Mouse (Mus musculus): ENCODE results near the gene Cend1. TPM values are rescaled to one million over a fixed set of nuclear protein-coding genes. Genes with fewer than 3 reads are reported as not detected.
"Not testable (repeated sequence)": the region's sequence is repeated elsewhere in the genome, so short reads cannot be mapped to it uniquely, and the experiment has no call there.

Gene Cend1
- polyA plus RNA-seq, 1 experiment from 2014 or later, result 22.7 TPM

DNA sequence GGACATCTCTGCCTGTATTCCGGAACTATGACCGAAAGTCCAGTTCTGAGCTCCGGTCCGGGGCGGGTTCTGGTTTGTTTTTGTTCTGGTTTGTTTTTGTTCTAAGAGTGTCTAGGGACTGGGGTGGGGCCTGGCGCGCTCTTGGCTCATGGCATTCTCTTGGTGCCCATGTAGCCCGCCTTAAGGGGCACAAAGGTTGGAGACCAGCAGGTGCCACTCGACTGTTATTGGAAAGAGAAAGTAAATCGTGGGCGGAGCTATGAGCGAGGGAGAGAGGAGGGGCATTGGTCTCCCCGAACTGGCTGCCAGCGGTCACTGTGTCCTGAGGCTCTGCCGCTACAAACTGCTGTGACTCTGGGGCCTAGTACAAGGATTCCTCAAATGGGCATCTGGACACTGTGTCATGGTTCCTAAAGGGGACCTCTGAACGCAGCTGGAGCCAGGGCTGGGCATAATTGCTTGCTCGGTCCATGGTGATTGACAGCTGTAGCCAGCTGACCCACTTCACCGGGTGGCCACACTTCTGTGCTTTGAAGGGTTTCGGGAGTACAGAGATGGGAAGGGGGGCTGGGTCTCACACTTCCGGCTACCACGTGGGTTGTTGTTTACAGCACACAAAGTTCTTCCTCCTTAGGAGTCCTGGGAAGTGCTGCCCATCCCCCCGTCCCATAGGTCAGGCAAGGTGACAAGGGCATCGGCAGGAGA lies 26.5 kb upstream of the Cend1 start:
- H3K27ac ChIP-seq (replicated peaks), result peak overlapping the region; percentile 66
- WGBS, result 1% methylated on average over 23 of the region's 23 CpGs

GRCm38 (mm10) chr7:141454967-141455551 lies 25.8 kb upstream of the Cend1 start, which contains the start of gene Pnpla2:
TSS of gene Pnpla2 (plus strand) at chr7:141455198.
- no peaks in the 10 kb centered on the region for H3K9me3 ChIP-seq
- ATAC-seq (ENCODE audit: low FRiP score, low read depth), result peak; percentile 81
- peaks cover 37% of the 10 kb centered on the region for H3K36me3 ChIP-seq
- H3K27me3 ChIP-seq, result peaks cover 31% of the 10 kb centered on the region
- H3K4me2 ChIP-seq (replicated peaks), result peak within 1 kb of the TSS; percentile 95
- under 1% methylated on average over 45 of the region's 45 CpGs for WGBS
- H3K27ac ChIP-seq (replicated peaks), result peak within 1 kb of the TSS; percentile 66
- H3K4me3 ChIP-seq, result peak within 1 kb of the TSS; percentile 63
- peak within 1 kb of the TSS; percentile 76 for H3K9ac ChIP-seq (replicated peaks)
- peaks cover 13% of the 10 kb centered on the region for H3K4me1 ChIP-seq

More for the DNA sequence above, 26.5 kb upstream of the Cend1 start:
- peak overlapping the region; percentile 76 for H3K9ac ChIP-seq (replicated peaks)
- peak; percentile 39 for ATAC-seq (ENCODE audit: low FRiP score, low read depth)
- H3K4me3 ChIP-seq, result peak overlapping the region; percentile 63
- H3K36me3 ChIP-seq, result peaks cover 31% of the 10 kb centered on the region
- peak overlapping the region; percentile 95 for H3K4me2 ChIP-seq (replicated peaks)
- peaks cover 38% of the 10 kb centered on the region for H3K27me3 ChIP-seq
- H3K4me1 ChIP-seq, result peaks cover 13% of the 10 kb centered on the region
- no peaks in the 10 kb centered on the region for H3K9me3 ChIP-seq

DNA sequence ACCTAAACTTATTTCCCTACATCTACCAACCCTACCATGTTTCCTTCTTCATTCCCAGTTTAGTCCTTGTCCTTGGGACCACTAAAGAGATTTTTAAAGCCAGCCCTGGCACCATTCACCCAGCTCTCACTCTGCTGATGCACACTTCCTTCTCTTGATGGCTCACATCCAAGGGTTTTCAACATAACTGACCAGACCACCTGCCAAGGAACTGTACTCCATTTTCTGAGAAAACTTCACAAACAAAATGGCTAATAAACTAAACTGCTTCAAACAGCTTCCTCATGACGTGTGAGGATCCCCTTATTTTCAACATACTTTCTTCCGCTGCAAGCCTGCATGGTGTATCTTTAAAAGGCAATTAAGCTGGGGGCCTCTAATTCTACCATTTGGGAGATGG lies 24.3 kb upstream of the Cend1 start:
- ATAC-seq (ENCODE audit: low FRiP score, low read depth), result no peak
- Histone ChIP-seq H3K9me3 (no peaks in the 10 kb centered on the region), H3K4me1 (peaks cover 19% of the 10 kb centered on the region), H3K4me3 (no peak overlapping the region), H3K9ac (replicated peaks) (no peak overlapping the region), H3K36me3 (peaks cover 38% of the 10 kb centered on the region), H3K27ac (replicated peaks) (no peak overlapping the region), H3K27me3 (peaks cover 17% of the 10 kb centered on the region), H3K4me2 (replicated peaks) (no peak overlapping the region)
- 83% methylated on average over 2 of the region's 2 CpGs for WGBS

DNA sequence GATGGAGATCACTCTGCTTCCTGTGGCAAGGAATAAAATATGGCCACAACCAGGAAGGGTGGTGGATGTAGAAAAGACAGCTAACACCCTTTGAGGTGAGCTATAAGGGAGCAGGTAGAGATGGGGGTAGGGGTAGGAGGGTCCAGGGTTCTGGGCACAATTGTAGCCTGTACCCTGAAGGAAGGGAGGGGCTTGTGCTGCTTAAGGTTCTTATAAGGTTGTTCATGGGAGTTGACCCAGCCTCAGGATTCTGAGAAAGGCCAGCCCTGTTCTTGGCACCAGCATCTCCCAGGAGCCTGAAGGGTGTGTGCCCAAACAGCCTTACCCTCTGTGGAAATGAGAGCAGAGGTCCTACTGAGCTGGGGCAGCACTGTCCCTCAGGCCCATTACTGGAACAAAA lies 22.6 kb upstream of the Cend1 start:
- no peak overlapping the region for H3K4me3 ChIP-seq
- H3K9ac ChIP-seq (replicated peaks), result no peak overlapping the region
- no peak overlapping the region for H3K27ac ChIP-seq (replicated peaks)
- peaks cover 40% of the 10 kb centered on the region for H3K36me3 ChIP-seq
- peaks cover 11% of the 10 kb centered on the region; the same call in 1 of the 2 replicates for H3K27me3 ChIP-seq
- no peak for ATAC-seq (ENCODE audit: low FRiP score, low read depth)
- H3K9me3 ChIP-seq, result no peaks in the 10 kb centered on the region
- H3K4me2 ChIP-seq (replicated peaks), result no peak overlapping the region
- H3K4me1 ChIP-seq, result peaks cover 26% of the 10 kb centered on the region

- Histone ChIP-seq H3K27ac (replicated peaks) (peak within 1 kb of the TSS; percentile 81), H3K27me3 (no peaks in the 10 kb centered on the region), H3K4me3 (peak within 1 kb of the TSS; percentile 90), H3K4me1 (peaks cover 33% of the 10 kb centered on the region), H3K9ac (replicated peaks) (peak within 1 kb of the TSS; percentile 91), H3K9me3 (no peaks in the 10 kb centered on the region), H3K36me3 (peaks cover 39% of the 10 kb centered on the region), H3K4me2 (replicated peaks) (peak within 1 kb of the TSS; percentile 79)
- WGBS, result under 1% methylated on average over 63 of the region's 63 CpGs
- ATAC-seq (ENCODE audit: low FRiP score, low read depth), result peak; percentile 90
Observed at GRCm38 (mm10) chr7:141447110-141447991, 18.1 kb upstream of the Cend1 start, which contains the start of gene Rplp2. TSS of gene Rplp2 (plus strand) at chr7:141447370.

DNA sequence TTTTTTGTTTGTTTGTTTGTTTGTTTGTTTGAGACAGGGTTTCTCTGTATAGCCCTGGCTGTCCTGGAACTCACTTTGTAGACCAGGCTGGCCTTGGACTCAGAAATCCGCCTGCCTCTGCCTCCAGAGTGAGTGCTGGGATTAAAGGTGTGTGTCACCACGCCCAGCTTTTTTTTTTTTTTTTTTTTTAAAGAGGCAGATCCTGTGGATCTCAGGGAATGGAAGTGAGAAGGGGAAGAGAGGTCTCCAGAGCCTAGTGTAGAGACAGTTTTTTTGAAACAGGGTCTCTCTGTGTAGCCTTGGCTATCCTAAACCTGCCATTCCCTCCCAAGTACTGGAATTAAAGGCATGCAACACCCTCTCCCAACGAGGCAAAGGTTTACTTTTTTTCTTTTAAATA lies 17.1 kb upstream of the Cend1 start:
- WGBS, result 75% methylated on average over 3 of the region's 3 CpGs
- H3K9me3 ChIP-seq; H3K9ac ChIP-seq (replicated peaks); H3K4me3 ChIP-seq; ATAC-seq (ENCODE audit: low FRiP score, low read depth); H3K27me3 ChIP-seq; H3K27ac ChIP-seq (replicated peaks): not testable (repeated sequence)
- H3K4me2 ChIP-seq (replicated peaks), result peak overlapping the region; percentile 79; the same call in 1 of the 2 replicates
- peaks cover 34% of the 10 kb centered on the region for H3K36me3 ChIP-seq
- peaks cover 42% of the 10 kb centered on the region for H3K4me1 ChIP-seq

- Histone ChIP-seq H3K9ac (replicated peaks) (peak within 1 kb of the TSS; percentile 45), H3K9me3 (no peaks in the 10 kb centered on the region), H3K4me2 (replicated peaks) (peak within 1 kb of the TSS; percentile 61), H3K4me3 (peak within 1 kb of the TSS; percentile 41), H3K27ac (replicated peaks) (no peak within 1 kb of the TSS; the same call in 1 of the 2 replicates), H3K4me1 (peaks cover 38% of the 10 kb centered on the region), H3K27me3 (no peaks in the 10 kb centered on the region), H3K36me3 (peaks cover 25% of the 10 kb centered on the region)
- WGBS, result under 1% methylated on average over 25 of the region's 25 CpGs
- peak; percentile 44 for ATAC-seq (ENCODE audit: low FRiP score, low read depth)
Observed at GRCm38 (mm10) chr7:141443828-141444237, 14.5 kb upstream of the Cend1 start, which contains the start of gene Pidd1. TSS of gene Pidd1 (minus strand) at chr7:141444025.

DNA sequence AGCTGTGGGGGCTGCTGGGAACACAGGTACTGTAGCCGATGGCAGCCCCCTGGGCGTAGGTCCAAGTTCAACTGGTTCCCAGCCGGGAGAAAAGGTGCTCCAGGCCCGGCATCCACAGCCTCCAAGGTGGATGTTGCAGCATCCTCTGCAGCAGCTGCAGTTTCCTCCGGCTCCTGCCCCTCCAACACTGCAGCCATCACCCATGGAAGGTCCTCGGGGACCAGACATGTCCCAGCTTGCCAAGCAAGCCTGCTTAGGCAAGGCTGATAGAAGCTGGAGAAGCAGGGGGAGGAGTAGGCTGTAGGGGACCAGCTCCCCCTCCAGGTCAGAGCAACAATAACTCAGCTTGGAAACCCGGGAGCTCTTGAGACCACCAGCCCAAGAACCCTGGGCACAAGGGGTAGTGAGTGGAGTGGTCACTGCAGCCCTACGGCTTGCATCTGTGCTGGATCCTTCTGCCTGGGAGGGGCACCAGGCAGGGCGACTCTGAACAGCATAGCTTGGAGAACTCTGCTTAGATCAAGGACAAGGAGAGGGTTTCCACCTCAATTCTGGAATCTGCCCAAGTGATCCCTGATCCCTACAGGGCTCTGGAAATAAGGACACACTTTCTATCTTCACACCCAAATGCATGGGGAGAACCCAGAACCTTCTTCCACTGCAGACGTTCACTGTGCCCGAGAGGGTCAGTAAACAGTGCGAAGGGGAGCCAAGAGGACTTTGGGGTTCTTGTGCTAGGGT lies 14.0 kb upstream of the Cend1 start:
- Histone ChIP-seq H3K9ac (replicated peaks) (peak overlapping the region; percentile 45), H3K4me3 (peak overlapping the region; percentile 41), H3K27ac (replicated peaks) (no peak overlapping the region; the same call in 1 of the 2 replicates), H3K4me1 (peaks cover 32% of the 10 kb centered on the region), H3K27me3 (no peaks in the 10 kb centered on the region), H3K36me3 (peaks cover 24% of the 10 kb centered on the region), H3K9me3 (no peaks in the 10 kb centered on the region), H3K4me2 (replicated peaks) (peak overlapping the region; percentile 61)
- WGBS, result 28% methylated on average over 12 of the region's 12 CpGs
- ATAC-seq (ENCODE audit: low FRiP score, low read depth), result no peak

DNA sequence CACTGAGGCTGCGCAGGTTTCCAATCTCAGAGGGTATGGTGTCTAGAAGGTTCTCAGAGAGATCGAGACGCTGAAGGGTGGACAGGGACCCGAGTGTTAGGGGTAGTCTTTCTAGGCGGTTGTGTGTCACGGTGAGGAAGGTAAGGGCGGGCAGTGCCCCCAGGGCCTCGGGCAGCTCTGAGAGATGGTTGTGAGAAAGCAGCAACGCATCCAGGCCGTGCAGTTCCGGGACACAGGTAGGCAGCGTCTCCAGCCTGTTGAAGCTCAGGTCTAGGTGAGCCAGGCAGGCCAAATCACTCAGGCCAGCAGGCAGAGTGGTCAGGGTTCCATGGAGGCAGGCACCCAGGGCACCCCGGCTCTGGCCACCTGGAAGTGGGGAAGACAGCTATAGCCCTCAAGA lies 12.9 kb upstream of the Cend1 start:
- no peak overlapping the region for H3K4me3 ChIP-seq
- H3K9ac ChIP-seq (replicated peaks), result peak overlapping the region; percentile 45; the same call in 1 of the 2 replicates
- ATAC-seq (ENCODE audit: low FRiP score, low read depth), result no peak
- 94% methylated on average over 13 of the region's 13 CpGs for WGBS
- H3K4me2 ChIP-seq (replicated peaks), result peak overlapping the region; percentile 61
- peaks cover 24% of the 10 kb centered on the region for H3K36me3 ChIP-seq
- H3K27me3 ChIP-seq, result no peaks in the 10 kb centered on the region
- H3K9me3 ChIP-seq, result no peaks in the 10 kb centered on the region
- no peak overlapping the region for H3K27ac ChIP-seq (replicated peaks)
- peaks cover 33% of the 10 kb centered on the region for H3K4me1 ChIP-seq

DNA sequence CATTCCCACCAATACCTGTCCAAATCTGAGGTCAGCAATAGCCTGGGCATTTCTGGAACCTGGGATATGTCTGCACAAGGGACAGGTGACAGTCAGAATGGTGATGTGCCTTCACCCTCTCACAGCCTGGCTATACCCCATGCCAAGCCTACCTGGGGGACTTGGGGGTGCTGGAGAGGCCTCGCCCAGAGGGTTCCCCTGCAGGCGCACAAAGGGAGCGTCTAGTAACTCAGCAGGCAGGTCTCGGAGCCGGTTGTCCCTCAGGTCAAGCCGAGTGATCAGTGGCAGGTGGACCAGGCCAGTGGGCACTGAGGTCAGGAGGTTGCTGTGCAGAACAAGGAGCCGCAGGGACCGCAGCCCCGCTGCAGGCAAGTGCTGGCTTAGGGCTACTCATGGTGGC lies 12.2 kb upstream of the Cend1 start:
- Histone ChIP-seq H3K9ac (replicated peaks) (no peak overlapping the region), H3K27ac (replicated peaks) (no peak overlapping the region), H3K4me3 (no peak overlapping the region), H3K27me3 (no peaks in the 10 kb centered on the region), H3K4me2 (replicated peaks) (no peak overlapping the region), H3K9me3 (no peaks in the 10 kb centered on the region), H3K4me1 (peaks cover 40% of the 10 kb centered on the region), H3K36me3 (peaks cover 24% of the 10 kb centered on the region)
- ATAC-seq (ENCODE audit: low FRiP score, low read depth), result no peak
- 88% methylated on average over 9 of the region's 9 CpGs for WGBS

GRCm38 (mm10) chr7:141440613-141441012 lies 11.3 kb upstream of the Cend1 start:
- 39% methylated on average over 6 of the region's 6 CpGs for WGBS
- H3K27me3 ChIP-seq, result no peaks in the 10 kb centered on the region; the same call in 1 of the 2 replicates
- no peak overlapping the region for H3K9ac ChIP-seq (replicated peaks)
- H3K27ac ChIP-seq (replicated peaks), result no peak overlapping the region
- ATAC-seq (ENCODE audit: low FRiP score, low read depth), result no peak
- no peak overlapping the region for H3K4me2 ChIP-seq (replicated peaks)
- no peaks in the 10 kb centered on the region for H3K9me3 ChIP-seq
- H3K36me3 ChIP-seq, result peaks cover 24% of the 10 kb centered on the region
- H3K4me1 ChIP-seq, result peaks cover 48% of the 10 kb centered on the region
- no peak overlapping the region for H3K4me3 ChIP-seq

Measured in midbrain, embryonic 12.5 days (tissue).